Mouse (Mus musculus) frontal cortex, postnatal 14 days (tissue): ENCODE measurements around the gene Trnau1ap.
"Not testable (repeated sequence)": the region's sequence is repeated elsewhere in the genome, so short reads cannot be mapped to it uniquely, and the experiment has no call there.

Experiments
- DNase-seq, 2 experiments: peaks; one replicate each; pipeline ENCODE4 v3.0.0; 2022; ENCODE audit warnings: low spot score in 2 of 2

Gene Trnau1ap

DNA sequence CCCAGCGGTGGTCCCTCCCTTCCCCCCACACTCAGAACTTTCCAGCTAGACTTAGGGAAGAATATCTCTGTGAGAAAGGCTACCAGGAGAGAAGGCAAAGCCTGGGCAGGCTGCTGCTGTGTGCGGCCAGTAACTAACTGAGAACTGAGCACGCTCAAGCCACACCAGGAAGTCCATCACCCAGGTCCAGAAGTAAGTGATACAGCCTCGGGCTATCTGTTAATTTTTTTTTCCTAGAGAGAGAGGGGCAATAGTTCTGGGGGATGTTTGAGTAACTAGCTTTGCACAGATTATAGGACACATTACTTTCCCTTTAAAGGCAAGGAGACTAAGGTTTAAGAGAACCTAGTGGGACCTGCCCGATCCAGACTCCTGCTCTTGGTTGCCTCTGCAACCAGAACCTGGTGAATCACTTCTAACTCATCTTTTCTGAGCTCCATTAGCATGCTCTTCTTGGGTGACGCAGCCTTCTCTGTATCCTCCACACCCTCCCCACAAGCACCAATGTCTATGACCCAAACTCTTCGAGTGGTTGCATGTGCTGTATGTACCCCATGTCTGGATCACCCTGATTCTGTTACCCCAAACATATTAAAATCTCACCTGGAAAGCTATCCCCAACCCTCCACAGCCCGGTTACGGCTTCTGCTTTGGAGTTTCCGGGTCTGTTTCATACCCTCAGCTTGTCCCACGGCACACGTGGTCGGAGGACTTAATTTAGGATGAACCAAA, 15.2 kb upstream of the Trnau1ap start:
- DNase-seq, result no peak

DNA sequence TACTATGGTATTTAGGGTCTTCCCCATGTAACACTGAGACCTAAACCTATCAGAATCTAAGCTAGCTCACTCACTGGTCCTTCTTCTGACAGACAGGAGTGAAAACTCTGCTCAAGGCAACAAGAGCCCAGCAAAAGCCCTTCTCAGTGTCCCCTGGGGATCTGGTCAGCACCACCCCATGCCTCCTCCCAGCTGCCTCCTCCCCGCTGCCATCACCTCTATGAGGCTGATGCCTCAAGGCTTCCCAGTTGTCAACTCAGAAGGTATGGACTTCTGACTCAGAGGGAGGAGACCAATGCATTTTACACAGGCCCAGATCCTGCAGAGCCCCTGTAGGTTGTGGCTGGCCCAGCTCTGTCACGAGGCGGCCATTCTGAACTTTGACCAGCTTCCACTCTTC, 12.1 kb upstream of the Trnau1ap start:
- DNase-seq, result no peak

DNA sequence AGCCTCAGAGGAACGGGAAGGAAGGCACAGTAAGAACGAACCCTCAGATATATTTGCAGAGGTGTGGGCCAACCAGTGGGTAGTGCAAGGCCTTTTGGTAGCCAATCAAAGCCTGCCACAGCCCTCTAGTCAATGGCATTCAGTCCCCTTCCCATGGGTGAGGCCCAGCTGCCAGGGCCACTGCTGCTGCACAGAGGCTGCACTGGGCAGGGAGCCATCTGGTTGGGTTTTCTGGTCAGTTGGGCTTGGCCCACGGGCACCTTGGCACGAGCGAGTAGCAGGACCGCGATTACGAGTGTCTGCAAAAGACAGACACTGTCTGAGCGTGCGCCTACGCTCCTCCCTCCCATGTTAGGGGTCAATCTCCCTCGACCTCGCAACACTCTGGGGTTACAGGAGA, 9.6 kb upstream of the Trnau1ap start:
- no peak for DNase-seq

DNA sequence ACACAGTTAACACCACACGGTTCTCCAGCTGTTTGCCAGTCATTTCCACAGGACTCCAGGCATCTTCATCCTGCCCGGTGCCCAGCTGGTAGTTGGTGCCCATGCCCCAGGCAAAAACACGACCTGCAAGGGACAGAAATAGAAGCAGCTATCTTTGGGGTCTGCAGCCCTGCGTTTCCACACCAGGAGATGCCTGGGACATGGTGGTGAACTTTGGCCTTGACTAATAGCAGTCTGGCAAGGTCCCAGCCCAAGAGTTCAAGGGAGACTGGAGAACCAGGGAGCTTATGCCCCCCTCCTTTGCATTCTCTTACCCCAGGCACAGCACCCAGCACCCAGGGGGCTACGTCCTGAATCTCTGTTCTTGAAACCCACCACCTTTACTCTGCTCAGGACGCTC, 3.5 kb upstream of the Trnau1ap start:
- DNase-seq, result no peak

DNA sequence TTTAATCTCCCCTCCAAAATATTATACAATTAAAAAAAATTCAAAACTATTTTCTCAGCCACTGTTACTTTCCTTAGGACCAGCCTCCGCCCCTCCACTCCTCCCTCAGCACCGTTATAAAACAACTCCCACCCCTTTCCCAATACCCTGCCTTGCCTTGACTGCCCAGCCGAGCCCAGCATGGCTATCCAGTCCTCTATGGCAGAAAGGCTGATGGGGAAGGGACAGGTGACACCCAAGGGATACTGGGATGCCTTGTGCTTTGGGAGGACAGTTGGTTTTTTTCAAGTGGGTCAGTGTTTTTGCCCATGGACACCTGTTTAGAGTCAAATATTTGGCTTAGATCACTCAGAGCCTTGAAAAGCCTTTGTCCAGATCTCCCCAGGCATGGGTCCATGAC, 2.6 kb upstream of the Trnau1ap start:
- DNase-seq, result no peak

DNA sequence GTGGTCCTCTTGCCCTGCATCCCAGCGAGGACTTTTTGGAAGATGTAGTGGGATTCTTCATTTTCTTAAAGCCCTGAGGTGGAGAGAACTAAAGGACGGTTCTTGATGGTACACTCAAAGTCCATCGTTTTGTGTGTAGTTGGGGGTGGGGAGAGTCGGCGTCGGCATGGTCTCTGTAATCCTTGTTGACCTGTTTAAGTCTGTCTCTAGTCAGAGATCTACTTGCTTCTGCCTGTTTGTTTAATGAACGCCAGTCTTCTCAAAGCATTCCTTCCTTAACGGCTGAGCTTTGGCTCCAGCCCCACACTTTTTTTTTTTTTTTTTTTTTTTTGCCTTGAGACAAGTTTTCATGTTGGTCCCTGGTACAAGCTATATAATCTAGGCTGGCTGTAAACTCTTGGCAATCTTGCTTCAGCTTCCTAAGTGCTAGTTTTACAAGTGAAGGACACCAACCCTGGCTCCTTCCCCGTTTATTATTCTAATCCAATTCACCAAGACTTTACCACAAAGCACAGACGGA, 557 bp upstream of the Trnau1ap start:
- no peak for DNase-seq

DNA sequence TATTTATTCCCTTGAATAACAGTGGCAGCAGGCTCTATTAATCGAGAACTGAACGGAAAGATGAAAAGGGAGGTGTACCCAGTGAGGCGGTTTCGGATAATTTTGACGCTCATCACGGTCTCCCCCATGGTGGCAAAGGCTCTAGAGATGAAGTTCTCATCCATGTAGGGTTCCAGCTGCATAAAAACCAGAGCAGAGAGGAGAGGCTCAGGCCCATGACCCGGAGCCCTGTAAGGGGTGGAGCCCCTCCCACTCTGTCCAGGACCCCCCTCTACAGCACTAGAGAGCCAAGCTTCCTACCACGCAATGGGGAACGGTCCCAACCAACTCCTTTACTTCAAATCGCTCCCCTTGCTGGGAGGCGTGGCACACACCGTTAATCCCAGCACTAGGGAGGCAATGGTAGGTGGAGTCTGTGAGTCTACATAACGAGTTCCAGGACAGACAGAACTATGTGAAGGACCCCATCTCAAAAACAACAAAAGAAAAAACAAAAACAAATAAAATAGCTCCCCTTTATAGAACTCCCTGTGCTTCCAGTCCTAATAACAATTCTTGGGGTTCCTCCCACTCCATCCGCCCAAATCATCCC, 851 bp downstream of the Trnau1ap start:
- DNase-seq, result no peak

DNA sequence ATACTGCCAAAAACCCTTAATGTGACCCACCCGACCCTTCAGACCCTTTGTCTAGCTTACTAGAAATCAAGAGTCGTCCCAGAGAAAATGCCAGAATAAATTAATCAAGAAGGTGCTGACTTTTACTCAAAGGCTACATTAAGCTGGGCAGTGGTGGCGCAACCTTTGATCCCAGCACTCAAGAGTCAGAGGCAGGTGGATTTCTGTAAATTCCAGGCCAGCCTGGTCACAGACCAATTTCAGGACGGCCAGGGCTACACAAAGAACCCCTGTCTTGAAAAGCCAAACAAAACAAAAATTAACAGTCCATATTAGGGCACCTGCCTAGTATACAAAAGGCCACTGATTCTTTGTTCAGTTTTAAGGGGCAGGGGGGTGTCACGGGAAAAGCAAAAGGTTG, 2.9 kb downstream of the Trnau1ap start:
- no peak for DNase-seq

DNA sequence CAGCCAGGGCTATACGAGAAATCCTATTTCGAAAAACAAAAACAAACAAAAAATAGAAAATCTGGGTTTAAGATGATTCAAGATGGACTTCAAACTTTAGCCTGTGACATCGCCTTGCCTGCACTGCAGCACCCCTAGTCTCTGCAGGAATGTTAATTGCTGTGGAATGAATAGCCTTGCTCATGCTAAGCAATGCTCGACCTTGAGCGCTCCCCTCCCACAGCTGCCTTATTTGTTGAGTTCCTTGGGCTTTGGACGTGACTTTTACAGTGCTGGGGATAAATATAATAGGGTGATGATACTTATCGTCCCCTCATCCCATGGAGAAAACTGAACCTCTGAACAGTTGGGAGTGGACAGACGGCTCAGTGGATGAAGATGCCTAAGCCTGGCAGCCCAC, 13.6 kb downstream of the Trnau1ap start:
- DNase-seq, result no peak

DNA sequence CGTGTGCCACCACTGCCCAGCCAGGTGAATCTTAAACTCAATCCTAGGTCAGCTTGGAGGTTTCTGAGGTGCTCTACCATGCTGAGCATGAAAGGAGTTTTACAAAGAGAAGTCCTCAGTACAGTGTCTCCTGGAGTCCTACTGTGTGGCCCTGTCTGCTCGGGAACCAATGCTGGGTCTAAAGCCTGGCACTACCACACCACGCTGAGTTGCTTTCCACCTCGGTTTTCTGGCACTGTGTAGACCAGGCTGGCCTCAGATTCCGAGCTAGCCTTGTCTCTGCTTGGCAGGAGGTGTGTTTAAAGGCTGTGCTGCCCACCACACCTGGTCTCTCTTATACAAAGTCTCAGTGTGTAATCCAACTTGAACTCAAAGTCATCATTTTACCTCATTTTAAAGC, 16.7 kb downstream of the Trnau1ap start:
- no peak for DNase-seq

DNA sequence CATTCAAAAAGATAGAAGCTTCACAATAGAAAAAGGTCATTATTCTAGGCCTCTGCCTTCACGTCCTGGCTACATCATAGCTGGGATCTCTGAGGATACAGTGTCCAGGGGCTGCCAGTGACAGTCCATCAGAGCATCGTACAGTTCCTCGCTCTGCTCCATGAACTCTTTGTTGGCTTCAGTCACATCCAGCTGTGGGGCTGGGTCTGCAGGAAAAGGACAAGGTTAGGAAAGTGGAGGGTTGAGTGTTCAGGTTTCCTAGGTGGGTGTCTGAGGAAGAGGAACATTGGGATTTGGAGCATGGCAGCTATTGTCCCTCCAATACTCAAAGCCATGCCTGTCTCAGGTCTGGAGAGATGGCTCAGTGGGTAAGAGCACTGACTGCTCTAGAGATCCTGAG, 17.5 kb downstream of the Trnau1ap start:
- no peak for DNase-seq

DNA sequence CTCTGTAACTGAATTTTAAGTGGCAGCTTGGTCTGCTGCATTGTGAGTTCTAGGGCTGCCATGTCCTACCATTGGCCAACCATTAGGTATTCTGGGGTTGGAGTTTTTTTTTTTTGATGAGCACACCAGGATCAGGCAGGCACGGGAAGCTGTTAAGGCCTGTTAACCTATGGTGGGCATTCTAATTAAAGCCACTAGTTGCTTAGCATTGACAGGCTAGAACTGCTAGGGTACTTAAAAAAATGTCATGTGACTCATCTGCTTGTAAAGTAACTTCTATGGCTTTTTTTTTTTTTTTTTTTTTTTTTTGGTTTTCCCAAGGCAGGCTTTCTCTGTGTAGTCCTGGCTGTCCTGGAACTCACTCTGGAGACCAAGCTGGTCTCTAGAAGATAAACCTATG, 18.1 kb downstream of the Trnau1ap start:
- no peak for DNase-seq

DNA sequence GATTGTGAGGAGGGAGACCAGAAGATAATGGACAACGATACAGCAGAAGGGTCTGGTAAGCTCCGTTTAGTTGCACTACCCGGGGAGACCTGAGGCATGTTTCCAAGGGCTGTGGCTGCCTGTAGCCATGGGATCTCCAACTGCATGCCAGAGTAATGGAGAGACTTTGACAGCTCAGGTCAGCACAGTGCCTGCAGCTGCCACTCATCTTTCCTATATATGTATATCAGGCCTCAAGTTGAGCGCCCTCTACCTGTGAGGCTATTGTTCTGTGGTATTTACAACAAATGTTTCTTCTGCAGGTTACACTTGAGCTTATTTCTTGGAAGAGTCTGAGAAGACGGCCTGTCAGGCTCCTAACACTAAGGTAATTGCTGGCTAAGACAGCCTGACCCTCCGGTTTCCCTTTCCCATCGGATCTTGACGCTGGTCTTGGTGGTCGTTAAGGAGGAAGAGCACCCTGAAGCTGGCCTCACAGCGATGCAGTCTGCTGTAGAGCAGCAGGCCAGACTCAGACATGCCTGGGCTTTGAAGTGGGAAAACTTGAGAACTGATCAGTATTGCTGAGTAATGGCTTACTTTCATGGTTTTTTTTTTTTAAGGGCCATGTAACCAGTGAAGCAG, 19.4 kb downstream of the Trnau1ap start:
- DNase-seq, result no peak

DNA sequence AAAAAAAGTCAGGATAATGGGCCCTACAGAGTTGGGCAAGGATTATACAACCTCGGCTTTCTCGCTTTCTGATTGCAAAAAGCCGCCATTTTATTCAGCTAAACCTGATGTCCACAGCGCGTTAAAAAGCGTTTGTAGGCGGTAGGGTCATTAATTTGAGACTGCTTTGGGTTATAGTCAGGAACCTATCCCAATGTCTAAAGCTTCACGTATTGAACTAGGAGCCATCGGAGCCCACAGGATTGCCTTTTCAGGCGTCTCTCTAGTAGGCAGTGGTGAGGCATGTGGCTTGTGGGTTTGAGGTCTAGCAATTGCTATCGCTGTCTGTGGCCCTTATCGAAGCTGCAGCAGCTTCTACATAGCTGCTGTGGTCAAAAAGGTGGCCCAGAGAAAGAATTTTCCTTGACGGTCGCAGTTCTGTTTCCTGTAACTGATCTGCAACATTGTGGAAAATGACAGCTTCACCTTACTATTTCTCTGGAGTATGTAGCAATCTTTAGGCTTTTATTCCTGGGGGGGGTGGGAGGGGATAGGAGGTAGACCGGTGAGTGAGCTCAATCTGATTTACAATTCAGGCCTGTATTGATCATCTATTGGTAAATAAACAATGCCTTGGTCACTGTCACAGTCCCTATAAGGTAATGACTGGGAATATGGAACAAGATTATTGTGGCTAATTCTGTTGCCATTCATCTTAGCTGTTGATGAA, 20.0 kb downstream of the Trnau1ap start:
- no peak for DNase-seq

DNA sequence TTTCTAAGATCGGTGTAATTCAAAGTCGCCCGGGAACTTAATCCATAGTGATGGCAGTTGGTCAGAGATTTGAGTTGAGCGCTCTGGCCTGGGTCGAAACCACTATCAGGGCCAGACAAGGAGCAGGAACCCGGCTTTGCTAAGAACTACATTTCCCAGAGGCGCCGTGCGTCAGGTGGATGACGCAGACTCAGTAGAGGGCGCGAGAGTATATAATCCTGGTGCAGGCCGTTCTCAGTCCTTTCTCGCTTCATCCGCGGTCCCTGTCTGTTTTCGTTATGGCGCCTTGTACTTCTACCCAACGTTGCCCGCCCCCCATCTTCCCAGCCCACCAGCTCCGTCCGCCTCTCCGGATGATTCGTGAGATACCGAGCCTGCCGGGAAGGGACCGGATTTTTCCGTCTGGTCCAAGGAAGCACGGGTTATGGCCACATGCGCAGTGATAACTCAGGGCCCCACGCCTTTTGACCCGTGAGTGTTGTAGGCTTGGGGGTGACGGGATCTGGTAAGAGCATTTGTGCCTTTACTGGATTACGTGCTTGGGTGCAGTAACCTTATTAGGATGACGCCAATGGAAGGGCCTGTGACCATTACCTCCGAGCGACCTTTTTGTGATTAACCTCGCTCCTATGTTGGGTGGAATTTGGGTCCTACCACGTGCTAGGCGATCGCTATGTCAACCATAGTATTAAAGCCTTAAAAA, 20.8 kb downstream of the Trnau1ap start:
- DNase-seq, result peak; percentile 84 to 90

DNA sequence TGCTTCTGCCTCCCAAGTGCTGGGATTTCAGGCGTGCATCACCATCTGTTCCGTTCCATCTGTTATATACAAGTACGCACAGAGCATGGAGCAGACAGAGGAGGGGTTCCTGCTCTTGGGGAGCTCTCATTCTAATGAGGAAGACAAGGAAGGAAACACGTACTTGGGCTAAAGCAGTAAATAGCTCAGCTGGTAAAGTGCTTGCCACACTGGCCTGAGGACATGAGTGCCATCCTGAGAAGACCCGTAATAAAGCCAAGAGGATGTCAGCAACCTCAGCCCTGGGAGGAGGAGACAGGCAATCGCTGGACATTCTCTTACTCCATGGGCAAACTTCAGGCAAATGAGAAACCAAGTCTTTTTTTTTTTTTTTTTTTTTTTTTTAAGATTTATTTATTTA, 23.3 kb downstream of the Trnau1ap start:
- no peak for DNase-seq

DNA sequence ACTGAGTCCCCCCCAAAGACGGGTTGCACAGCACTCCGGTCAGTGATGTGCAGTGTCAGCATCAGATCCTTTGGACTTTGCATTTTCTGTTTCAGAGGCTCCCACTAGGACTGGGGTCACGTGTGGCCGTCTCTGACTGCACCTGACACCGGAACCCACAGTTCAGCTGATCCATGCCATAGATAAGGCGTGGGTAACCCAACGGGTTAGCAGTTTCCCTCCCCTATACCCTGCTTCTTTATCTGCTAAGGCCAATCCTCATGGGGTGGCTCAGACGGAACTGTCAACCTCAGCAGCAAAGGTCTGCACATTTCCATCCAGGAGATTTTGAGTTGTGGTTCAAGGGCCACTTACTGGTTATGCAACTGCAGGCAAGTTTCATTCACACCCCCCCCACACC, 24.1 kb downstream of the Trnau1ap start:
- DNase-seq, result no peak

DNA sequence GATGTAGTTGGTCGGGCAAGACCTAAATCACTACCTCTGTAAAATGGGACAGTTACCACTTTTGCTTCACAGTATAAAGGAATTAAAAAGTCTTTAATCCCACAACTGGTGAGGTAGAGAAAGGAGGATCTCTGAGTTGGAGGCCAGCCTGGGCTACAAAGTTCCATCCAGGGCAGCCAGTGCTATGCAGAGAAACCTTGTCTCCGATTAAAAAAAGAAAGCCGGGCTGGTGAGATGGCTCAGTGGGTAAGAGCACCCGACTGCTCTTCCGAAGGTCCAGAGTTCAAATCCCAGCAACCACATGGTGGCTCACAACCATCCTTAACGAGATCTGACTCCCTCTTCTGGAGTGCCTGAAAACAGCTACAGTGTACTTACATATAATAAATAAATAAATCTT, 25.9 kb downstream of the Trnau1ap start:
- DNase-seq, result not testable (repeated sequence)

DNA sequence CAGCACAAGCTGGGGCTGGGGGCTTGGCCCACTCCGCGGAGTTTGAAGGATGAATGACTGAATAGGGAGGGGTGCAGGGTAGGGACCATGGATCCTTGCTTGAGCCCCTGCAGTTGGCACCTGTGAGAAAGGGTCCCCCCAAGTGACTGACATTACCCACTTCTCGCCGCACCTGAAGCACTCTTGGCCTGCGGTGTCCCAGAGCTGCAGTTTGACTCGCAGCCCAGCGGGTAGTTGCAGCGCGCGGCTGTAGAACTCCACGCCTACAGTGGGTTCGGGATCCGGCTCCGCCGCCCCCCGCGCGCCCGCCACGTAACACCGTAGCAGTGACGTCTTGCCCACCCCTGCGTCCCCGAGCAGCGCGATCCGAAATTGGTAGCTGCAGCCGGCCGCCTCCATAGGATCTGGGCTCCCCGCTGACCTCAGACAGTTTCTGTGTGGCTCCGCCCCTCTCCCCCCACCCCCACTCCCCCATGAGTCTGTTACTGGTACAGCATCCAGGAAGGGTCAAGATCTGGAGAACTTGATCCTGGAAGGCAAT, 26.3 kb downstream of the Trnau1ap start, which contains the start of gene Rab42:
Gene Rab42 (minus strand): TSS at position 447 of the 541 bp plus-strand sequence.
- DNase-seq, result peak; percentile 35 to 44

DNA sequence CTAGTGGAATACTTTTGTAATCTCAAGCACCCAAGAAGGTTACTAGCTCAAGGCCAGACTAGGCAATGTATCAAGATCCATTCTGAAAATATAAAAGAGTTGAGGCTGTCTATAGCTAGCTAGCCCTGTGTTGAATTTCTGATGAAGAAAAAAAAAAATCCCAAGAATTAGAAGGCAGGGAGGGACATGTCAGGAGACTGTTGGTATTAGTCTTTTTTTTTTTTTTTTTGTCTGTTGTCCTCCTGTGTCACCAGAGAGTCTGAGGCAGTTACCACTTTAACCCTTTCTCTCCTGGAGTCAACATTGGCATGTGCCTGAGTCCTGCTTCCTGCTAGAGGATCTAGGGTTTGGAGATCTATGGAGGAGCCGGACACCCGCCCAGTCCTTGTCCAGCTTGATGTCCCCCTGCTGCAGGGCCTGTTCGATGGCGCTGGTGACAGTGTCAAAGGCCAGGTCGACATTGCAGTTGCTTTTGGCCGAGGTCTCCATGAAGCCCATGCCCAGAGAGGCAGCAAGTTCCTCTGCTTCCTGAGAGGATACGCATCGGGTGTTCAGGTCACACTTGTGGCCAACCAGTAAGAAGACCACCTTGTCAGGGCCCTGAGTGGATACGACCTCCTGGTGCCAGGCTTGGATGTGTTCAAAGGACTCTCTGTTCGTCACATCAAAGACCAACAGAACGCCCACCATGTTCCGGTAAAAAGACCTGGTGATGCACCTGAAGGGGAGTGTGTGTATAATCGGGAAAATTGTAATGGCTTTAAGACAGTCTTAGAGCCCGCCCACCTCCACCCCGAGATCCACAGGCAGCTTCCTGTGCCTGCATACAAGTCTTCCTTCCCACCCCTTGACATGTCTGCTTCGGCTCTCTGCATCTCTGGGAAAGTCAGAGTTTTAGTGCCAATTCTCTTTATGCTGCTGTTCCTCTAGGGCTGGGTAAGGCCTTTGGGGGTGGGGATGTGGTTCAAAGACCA, 27.1 kb downstream of the Trnau1ap start:
- DNase-seq, result no peak
